Mouse (Mus musculus) left cerebral cortex, postnatal 14 days (tissue): ENCODE measurements around the gene Gck. TPM values are rescaled to one million over a fixed set of nuclear protein-coding genes. Genes with fewer than 3 reads are reported as not detected.

ENCODE experiments used
- DNase-seq, 2 experiments: peaks; one replicate each; pipeline ENCODE4 v3.0.0; 2021 to 2022; ENCODE audit warnings: low spot score in 2 of 2, mixed read lengths in 1 of 2
- intact Hi-C: fragments of 180-260 bp; cut with DNase I; formaldehyde crosslinking; loops from one replicate; pipeline ENCODE4 v1.15.1; 2025
- long read RNA-seq, 2 experiments: library from polyadenylated mRNA; stranded (forward); transcript quantifications; one replicate each; pipeline ENCODE4 v2.0.0; 2021
- total RNA-seq, 2 experiments: library from RNA; stranded (reverse); gene quantifications; 2 replicates each; pipeline ENCODE4 v1.2.3; 2021

Gck gene
- total RNA-seq: 1 to 10 TPM; 1.6 to 2.1 TPM
- long read RNA-seq, experiment 1, partial matches to known transcripts: 0 of 2 reads
- long read RNA-seq, experiment 1, other reads (novel, unspliced or antisense): 1 of 2 reads
- long read RNA-seq, experiment 2, partial matches to known transcripts: 0 of 3 reads
- long read RNA-seq, experiment 2, other reads (novel, unspliced or antisense): 1 of 3 reads

GRCm38 (mm10) chr11:5949586-5950352 lies at the start of gene Gck:
TSS of gene Gck (minus strand) at chr11:5950081.
- intact Hi-C loops: no loop called here
- DNase-seq: no peak

GRCm38 (mm10) chr11:5998472-5998871 lies 48.6 kb upstream of the Gck start:
- intact Hi-C loops: loop anchor here (5.0 kb wide), 1 partner anchor 264 kb away; no protein-coding TSS in a partner anchor
- DNase-seq: no peak

- peak; percentile 77 to 85 for DNase-seq
- intact Hi-C loops: loop anchor here (2.0 to 5.0 kb wide), 2 partner anchors 191 to 266 kb away; no protein-coding TSS in a partner anchor
Observed at GRCm38 (mm10) chr11:5995989-5996388, 46.1 kb upstream of the Gck start.

- no peak for DNase-seq
- intact Hi-C loops: loop anchor here (5.0 kb wide), 2 partner anchors 32 to 267 kb away; no protein-coding TSS in a partner anchor
Observed at GRCm38 (mm10) chr11:5994880-5995279, 45.0 kb upstream of the Gck start.

GRCm38 (mm10) chr11:5994212-5994611 lies 44.3 kb upstream of the Gck start:
- no peak for DNase-seq
- intact Hi-C loops: loop anchor here (5.0 kb wide), 1 partner anchor 33 kb away; no protein-coding TSS in a partner anchor

GRCm38 (mm10) chr11:5990910-5991309 lies 41.0 kb upstream of the Gck start:
- intact Hi-C loops: loop anchor here (5.0 kb wide), 1 partner anchor 36 kb away; no protein-coding TSS in a partner anchor
- DNase-seq: no peak

GRCm38 (mm10) chr11:5989954-5990593 lies 40.2 kb upstream of the Gck start:
- intact Hi-C loops: loop anchor here (5.0 kb wide), 1 partner anchor 37 kb away; no protein-coding TSS in a partner anchor
- DNase-seq: no peak

GRCm38 (mm10) chr11:5988126-5988525 lies 38.2 kb upstream of the Gck start:
- no peak for DNase-seq
- intact Hi-C loops: no loop called here

GRCm38 (mm10) chr11:5983629-5984028 lies 33.7 kb upstream of the Gck start:
- intact Hi-C loops: no loop called here
- DNase-seq: no peak

GRCm38 (mm10) chr11:5981323-5981722 lies 31.4 kb upstream of the Gck start:
- DNase-seq: no peak
- intact Hi-C loops: no loop called here

GRCm38 (mm10) chr11:5980561-5980960 lies 30.7 kb upstream of the Gck start:
- no peak for DNase-seq
- intact Hi-C loops: no loop called here

GRCm38 (mm10) chr11:5980108-5980507 lies 30.2 kb upstream of the Gck start:
- intact Hi-C loops: no loop called here
- DNase-seq: no peak

GRCm38 (mm10) chr11:5979088-5979487 lies 29.2 kb upstream of the Gck start:
- no peak for DNase-seq
- intact Hi-C loops: no loop called here

GRCm38 (mm10) chr11:5976106-5976505 lies 26.2 kb upstream of the Gck start:
- intact Hi-C loops: no loop called here

GRCm38 (mm10) chr11:5975068-5975467 lies 25.2 kb upstream of the Gck start:
- intact Hi-C loops: no loop called here
- no peak for DNase-seq

More at GRCm38 (mm10) chr11:5976106-5976505, 26.2 kb upstream of the Gck start:
- DNase-seq: no peak

- intact Hi-C loops: no loop called here
- DNase-seq: no peak
Observed at GRCm38 (mm10) chr11:5974053-5974452, 24.2 kb upstream of the Gck start.

- no peak for DNase-seq
- intact Hi-C loops: no loop called here
Observed at GRCm38 (mm10) chr11:5973151-5973550, 23.3 kb upstream of the Gck start.

- intact Hi-C loops: no loop called here
- DNase-seq: no peak
Observed at GRCm38 (mm10) chr11:5971202-5971601, 21.3 kb upstream of the Gck start.

GRCm38 (mm10) chr11:5968223-5968622 lies 18.3 kb upstream of the Gck start:
- DNase-seq: no peak
- intact Hi-C loops: no loop called here

- no peak for DNase-seq
- intact Hi-C loops: no loop called here
Observed at GRCm38 (mm10) chr11:5966751-5967150, 16.9 kb upstream of the Gck start.
